Mouse (Mus musculus): Measurements from ENCODE around the gene Mfap3l. TPM values are rescaled to one million over a fixed set of nuclear protein-coding genes. Genes with fewer than 3 reads are reported as not detected.
"Not testable (repeated sequence)": the region's sequence is repeated elsewhere in the genome, so short reads cannot be mapped to it uniquely, and the experiment has no call there.

The Mfap3l gene
- polyA plus RNA-seq (2016; fragmentation: Nextera tagmentation; extraction: Ambion mirVana): 3.0 and 3.3 TPM in 2 replicates

DNA sequence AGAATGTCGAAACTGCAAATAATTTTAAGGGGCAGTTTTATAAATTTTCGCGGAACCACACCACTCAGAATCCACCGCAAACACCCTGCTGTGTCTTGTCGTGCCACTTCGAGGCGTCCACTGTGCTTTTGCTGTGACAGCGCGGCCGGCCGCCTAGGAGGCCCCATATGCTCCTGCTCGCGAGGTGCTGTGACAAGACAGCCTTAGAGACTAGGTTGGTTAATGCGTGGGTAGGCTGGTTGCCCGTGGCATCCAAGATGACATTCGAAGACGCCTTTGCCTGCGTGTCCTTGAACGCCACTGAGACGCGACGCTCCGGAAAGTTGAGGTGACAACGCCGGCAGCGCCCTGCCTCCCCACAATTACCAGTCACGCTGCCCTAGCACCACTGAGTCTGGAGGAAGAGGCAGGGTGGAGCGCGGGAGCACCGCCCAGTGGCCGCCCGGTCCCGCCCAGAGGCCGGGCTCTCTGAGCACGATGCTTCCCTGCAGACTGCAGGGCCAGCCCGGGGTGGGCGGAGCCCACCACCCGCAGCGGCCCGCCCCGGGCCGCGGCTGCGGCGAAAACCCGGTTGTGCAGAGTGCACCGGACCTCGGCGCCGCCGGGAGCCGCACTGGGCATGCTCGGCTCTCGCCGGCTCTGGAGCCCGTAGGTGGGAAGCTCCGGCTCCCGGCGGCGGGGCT is at the start of gene Mfap3l:
Gene Mfap3l (plus strand): TSS at position 578 of the 683 bp plus-strand sequence.
- H3K9me3 ChIP-seq: no peaks in the 10 kb centered on the region
- peak within 1 kb of the TSS; percentile 50; the same call in 1 of the 2 replicates for H3K27ac ChIP-seq
- H3K9ac ChIP-seq: peak within 1 kb of the TSS; percentile 66
- no peaks in the 10 kb centered on the region for H3K27me3 ChIP-seq (replicated peaks)
- H3K4me2 ChIP-seq (replicated peaks): peak within 1 kb of the TSS; percentile 97
- ATAC-seq (ENCODE audit: low FRiP score, low read depth): peak; percentile 97
- H3K4me3 ChIP-seq: peak within 1 kb of the TSS; percentile 65
- peaks cover 7% of the 10 kb centered on the region; the same call in 1 of the 2 replicates for H3K4me1 ChIP-seq
- under 1% methylated on average over 60 of the region's 60 CpGs for WGBS
- no peaks in the 10 kb centered on the region for H3K36me3 ChIP-seq

DNA sequence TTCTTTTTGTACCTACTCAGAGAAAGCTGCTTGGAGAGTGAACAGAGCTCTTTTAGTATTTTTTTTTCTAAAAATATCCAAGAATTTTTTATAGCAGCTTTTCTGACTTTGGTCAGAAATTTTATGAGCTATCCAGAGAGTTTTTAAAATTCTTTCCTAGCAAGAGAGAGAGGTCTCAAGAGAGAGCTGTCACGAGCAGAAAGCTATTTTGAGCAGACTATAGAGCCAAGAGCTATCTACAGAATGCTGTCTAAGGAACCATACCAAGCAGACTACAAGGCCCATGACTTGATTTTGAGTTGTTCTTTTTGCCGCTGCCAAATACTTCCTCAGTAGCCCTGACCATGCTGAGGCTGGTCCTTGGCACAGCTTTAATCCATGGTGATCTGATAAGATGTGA is 49.3 kb upstream of the Mfap3l start:
- WGBS: 81% methylated on average over 2 of the region's 2 CpGs
- Histone ChIP-seq H3K27me3 (replicated peaks) (no peaks in the 10 kb centered on the region), H3K4me2 (replicated peaks) (no peak overlapping the region), H3K27ac (no peak overlapping the region), H3K4me3 (no peak overlapping the region), H3K36me3 (no peaks in the 10 kb centered on the region), H3K4me1 (no peaks in the 10 kb centered on the region), H3K9me3 (no peaks in the 10 kb centered on the region), H3K9ac (no peak overlapping the region)
- no peak for ATAC-seq (ENCODE audit: low FRiP score, low read depth)

DNA sequence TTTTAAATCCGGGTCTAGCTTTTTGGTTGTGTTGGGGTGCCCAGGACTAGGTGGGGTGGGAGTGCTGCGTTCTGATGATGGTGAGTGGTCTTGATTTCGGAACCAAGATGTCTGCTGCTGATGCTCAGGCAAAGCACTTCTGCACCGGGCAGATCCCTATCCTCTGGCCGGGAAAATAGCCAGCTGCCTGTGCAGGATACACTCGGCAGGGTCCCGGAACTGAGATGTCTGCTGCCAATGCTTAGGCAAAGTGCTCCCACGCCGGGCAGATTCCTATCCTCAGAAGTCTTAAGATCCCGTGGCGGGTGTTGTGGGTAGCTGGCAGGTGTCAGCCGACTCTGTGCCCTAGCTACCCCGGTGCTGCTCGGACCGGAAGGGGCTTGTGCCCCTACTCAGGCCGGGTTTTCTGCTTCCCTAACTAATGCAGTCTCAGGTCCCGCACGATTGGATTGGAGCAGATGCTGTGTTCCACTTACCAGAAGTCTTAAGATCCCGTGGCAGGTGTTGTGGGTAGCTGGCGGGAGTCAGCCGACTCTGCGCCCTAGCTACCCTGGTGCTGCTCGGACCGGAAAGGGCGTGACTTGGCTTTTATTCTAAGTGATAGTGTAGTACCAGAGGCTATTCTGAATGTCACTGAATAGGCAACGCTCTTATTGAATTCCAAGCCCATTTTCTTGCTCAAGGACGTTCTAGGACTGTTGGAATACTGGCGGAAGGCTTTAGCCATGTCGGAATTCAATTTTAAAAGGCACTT is 41.1 kb upstream of the Mfap3l start:
- WGBS: 87% methylated on average over 29 of the region's 29 CpGs

DNA sequence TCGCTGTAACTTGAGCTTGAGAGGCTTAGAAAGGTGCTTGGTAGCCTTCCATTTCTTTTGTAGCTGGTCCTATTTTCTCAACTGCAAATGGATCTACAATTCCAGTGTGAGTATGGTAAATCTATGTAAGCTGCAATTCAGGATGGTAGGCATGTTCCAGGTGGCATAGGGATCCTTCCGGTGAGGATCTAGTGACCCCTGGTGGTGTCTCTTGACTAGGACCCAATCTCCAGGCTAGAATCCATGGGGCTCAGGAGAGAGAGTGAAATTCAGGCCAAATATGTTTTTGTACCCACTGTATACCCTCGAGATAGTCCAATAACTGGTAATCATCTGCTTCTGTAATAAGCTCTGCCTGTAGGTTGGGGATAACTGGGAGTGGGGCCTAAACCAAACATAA is 37.9 kb upstream of the Mfap3l start:
- ATAC-seq (ENCODE audit: low FRiP score, low read depth): no peak
- Histone ChIP-seq H3K9ac (no peak overlapping the region), H3K9me3 (no peaks in the 10 kb centered on the region), H3K4me3 (no peak overlapping the region), H3K4me1 (no peaks in the 10 kb centered on the region), H3K27ac (no peak overlapping the region), H3K4me2 (replicated peaks) (no peak overlapping the region), H3K27me3 (replicated peaks) (no peaks in the 10 kb centered on the region), H3K36me3 (no peaks in the 10 kb centered on the region)
- WGBS: 68% methylated on average over 3 of the region's 3 CpGs

More for the DNA sequence above, 41.1 kb upstream of the Mfap3l start:
- ATAC-seq (ENCODE audit: low FRiP score, low read depth); H3K27ac ChIP-seq; H3K36me3 ChIP-seq; H3K4me2 ChIP-seq (replicated peaks); H3K4me3 ChIP-seq; H3K27me3 ChIP-seq (replicated peaks); H3K4me1 ChIP-seq; H3K9ac ChIP-seq; H3K9me3 ChIP-seq: not testable (repeated sequence)

DNA sequence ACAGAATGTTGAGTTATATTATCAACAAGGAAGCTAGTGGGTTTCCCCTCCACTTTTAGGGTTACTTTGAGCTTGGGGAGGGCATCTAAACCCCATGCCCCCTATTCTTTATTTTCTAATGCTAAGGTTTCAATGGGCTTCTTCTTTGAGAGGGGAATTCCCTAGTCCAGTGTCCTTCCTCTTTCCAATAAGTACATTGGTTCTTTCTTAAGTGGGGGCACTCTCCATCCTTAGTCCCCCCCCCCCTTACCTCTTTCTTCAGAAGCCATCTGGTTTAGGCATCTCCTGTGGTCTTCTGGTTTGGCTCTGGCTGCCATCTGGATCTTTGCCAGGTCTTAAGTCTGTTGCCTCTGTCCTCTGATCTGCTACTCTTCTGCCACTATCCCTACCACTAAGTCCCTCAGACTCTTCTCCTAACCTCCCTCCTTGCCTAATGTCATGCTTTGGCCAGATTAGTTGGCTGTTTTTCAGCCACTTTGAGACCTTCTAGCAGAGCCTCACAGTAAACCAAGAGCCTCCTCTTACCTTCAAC is 21.0 kb upstream of the Mfap3l start:
- Histone ChIP-seq H3K4me2 (replicated peaks) (no peak overlapping the region), H3K27me3 (replicated peaks) (no peaks in the 10 kb centered on the region), H3K9me3 (no peaks in the 10 kb centered on the region), H3K4me3 (no peak overlapping the region), H3K36me3 (no peaks in the 10 kb centered on the region), H3K4me1 (no peaks in the 10 kb centered on the region), H3K27ac (no peak overlapping the region), H3K9ac (no peak overlapping the region)
- no peak for ATAC-seq (ENCODE audit: low FRiP score, low read depth)

DNA sequence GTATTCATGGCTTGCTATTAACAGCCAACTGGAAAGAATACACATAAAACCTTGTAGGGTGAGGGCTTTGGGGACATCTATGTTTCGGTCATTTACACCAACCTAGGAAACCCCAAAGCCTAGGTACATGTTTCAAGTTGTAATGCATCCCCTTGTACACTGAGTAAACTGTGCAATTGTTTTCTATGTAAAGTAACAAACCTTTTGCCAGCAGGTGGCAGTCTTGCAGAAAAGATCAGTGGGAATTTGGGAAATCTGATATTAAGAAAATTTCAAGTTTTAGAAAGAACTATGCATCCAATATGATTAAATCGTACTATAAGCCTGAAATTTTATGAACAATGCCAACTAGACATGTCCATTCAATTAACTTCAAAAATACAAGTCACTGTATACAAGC is 15.7 kb upstream of the Mfap3l start:
- Histone ChIP-seq H3K27me3 (replicated peaks) (no peaks in the 10 kb centered on the region), H3K4me2 (replicated peaks) (no peak overlapping the region), H3K4me3 (no peak overlapping the region), H3K9ac (no peak overlapping the region), H3K9me3 (no peaks in the 10 kb centered on the region), H3K27ac (no peak overlapping the region), H3K36me3 (no peaks in the 10 kb centered on the region), H3K4me1 (no peaks in the 10 kb centered on the region)
- whole genome bisulfite sequencing: 42% methylated on average over 2 of the region's 2 CpGs
- no peak for ATAC-seq (ENCODE audit: low FRiP score, low read depth)

DNA sequence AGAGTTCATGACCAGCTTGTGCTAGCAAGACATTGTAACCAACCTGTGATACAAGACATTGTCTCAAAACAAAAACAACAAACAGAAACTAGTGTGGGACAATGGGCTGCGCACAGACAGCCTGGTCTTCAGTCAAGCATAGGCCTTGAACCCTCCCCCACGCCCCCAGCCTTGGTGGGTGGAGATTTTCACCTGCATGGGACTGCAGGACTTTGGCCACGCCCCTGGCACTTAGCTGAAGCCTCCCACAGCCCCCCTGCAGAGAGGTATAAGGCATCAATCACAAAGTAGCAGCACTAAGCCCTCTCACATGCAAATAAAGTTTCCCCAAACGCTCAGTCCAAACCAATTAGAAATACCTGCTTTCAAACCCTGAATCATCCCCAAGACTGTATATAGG is 11.1 kb upstream of the Mfap3l start:
- no peaks in the 10 kb centered on the region for H3K36me3 ChIP-seq
- H3K27me3 ChIP-seq (replicated peaks): no peaks in the 10 kb centered on the region
- H3K27ac ChIP-seq: no peak overlapping the region
- no peaks in the 10 kb centered on the region for H3K9me3 ChIP-seq
- H3K4me3 ChIP-seq: no peak overlapping the region
- H3K9ac ChIP-seq: no peak overlapping the region
- no peaks in the 10 kb centered on the region for H3K4me1 ChIP-seq
- no peak overlapping the region for H3K4me2 ChIP-seq (replicated peaks)
- 69% methylated on average over 4 of the region's 4 CpGs for WGBS
- ATAC-seq (ENCODE audit: low FRiP score, low read depth): no peak

DNA sequence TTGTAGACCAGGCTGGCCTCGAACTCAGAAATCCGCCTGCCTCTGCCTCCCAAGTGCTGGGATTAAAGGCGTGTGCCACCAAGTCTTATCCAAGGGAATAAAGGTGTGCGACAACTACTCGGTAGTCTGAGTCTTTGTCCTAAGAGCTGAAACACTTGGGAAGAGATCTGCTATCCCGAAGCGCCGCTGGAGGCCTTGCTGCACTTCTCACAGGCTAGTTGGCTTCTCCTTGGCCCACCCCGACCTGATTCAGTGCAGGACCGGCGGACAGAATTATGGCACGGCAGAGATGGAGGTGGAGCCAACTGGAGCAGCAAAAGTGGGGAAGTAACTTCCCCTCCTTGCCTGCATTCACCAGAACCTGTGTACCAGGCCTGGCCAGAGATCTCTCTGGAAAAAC is 10.6 kb upstream of the Mfap3l start:
- Histone ChIP-seq H3K27me3 (replicated peaks) (no peaks in the 10 kb centered on the region), H3K4me3 (no peak overlapping the region), H3K27ac (no peak overlapping the region), H3K36me3 (no peaks in the 10 kb centered on the region), H3K4me2 (replicated peaks) (no peak overlapping the region), H3K4me1 (no peaks in the 10 kb centered on the region), H3K9ac (no peak overlapping the region), H3K9me3 (no peaks in the 10 kb centered on the region)
- ATAC-seq (ENCODE audit: low FRiP score, low read depth): no peak
- WGBS: 92% methylated on average over 12 of the region's 12 CpGs

DNA sequence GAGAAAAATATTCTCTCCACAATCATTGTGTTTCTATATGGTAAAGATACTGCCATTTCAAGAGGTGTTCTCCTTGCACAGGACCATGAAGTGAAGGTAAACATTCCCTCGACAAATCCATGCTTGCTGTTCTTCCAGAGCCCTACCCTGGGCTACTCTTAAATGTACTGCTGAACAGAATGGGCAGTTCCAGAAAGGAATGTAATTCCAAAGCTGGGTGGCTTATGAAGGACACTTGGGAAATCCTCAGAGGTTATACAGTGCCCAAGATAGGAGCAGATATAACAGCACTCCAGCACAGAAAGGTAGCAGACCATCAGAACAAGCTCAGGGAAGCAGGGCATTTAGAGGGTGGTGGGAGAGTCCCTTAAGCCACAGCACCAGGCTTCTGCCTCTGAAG is 9.2 kb upstream of the Mfap3l start:
- H3K36me3 ChIP-seq: no peaks in the 10 kb centered on the region
- H3K27me3 ChIP-seq (replicated peaks): no peaks in the 10 kb centered on the region
- H3K27ac ChIP-seq: no peak overlapping the region
- H3K4me1 ChIP-seq: no peaks in the 10 kb centered on the region
- no peak overlapping the region for H3K9ac ChIP-seq
- H3K9me3 ChIP-seq: no peaks in the 10 kb centered on the region
- no peak overlapping the region for H3K4me2 ChIP-seq (replicated peaks)
- WGBS: 81% methylated on average over 1 of the region's 1 CpGs
- H3K4me3 ChIP-seq: no peak overlapping the region
- ATAC-seq (ENCODE audit: low FRiP score, low read depth): no peak

DNA sequence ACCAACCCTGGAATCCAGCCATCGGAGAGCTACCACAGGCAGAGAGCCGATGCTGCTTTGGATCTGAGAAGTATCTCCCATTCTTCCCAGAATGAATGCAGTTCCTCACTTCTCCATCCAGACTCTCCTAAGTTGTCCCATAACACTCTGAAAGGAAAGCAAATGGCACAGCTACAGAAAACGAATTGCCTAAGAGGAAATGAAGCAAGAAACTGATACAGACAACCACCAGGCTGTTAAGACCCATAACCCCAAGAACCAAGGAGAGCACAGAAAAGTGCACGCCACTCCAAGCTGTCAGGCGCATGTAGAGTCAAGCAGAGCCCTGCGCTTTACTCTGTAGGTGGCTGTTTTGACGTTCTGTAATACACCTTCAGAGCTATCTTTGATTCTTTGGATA is 7.9 kb upstream of the Mfap3l start:
- no peak overlapping the region for H3K4me2 ChIP-seq (replicated peaks)
- no peaks in the 10 kb centered on the region for H3K4me1 ChIP-seq
- no peak overlapping the region for H3K27ac ChIP-seq
- H3K27me3 ChIP-seq (replicated peaks): no peaks in the 10 kb centered on the region
- no peak for ATAC-seq (ENCODE audit: low FRiP score, low read depth)
- WGBS: 86% methylated on average over 7 of the region's 7 CpGs
- no peaks in the 10 kb centered on the region for H3K9me3 ChIP-seq
- no peaks in the 10 kb centered on the region for H3K36me3 ChIP-seq
- H3K4me3 ChIP-seq: no peak overlapping the region
- H3K9ac ChIP-seq: no peak overlapping the region

DNA sequence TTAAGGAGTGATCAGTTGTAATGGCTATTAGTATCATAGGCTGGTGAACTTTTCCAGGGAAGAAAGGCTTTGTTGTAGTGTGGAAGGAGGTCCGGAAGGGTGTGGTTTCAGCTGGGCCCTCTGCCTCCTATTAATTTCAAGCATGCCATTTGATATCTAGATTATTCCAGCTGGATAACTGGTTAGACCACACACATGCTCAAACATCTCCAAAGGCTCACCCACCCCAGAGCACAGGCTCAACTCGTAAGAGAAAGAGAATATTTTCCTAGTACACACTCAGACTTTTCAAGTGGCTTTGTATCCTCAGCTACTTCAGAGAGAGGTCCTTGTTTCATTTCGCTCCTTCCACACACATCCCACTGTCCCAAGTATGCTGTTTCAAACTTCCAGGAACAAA is 4.7 kb upstream of the Mfap3l start:
- Histone ChIP-seq H3K4me3 (no peak overlapping the region), H3K36me3 (no peaks in the 10 kb centered on the region), H3K9ac (no peak overlapping the region), H3K27ac (no peak overlapping the region), H3K9me3 (no peaks in the 10 kb centered on the region), H3K4me2 (replicated peaks) (no peak overlapping the region), H3K27me3 (replicated peaks) (no peaks in the 10 kb centered on the region), H3K4me1 (peaks cover 4% of the 10 kb centered on the region; the same call in 1 of the 2 replicates)
- ATAC-seq (ENCODE audit: low FRiP score, low read depth): no peak
- 85% methylated on average over 3 of the region's 3 CpGs for WGBS

DNA sequence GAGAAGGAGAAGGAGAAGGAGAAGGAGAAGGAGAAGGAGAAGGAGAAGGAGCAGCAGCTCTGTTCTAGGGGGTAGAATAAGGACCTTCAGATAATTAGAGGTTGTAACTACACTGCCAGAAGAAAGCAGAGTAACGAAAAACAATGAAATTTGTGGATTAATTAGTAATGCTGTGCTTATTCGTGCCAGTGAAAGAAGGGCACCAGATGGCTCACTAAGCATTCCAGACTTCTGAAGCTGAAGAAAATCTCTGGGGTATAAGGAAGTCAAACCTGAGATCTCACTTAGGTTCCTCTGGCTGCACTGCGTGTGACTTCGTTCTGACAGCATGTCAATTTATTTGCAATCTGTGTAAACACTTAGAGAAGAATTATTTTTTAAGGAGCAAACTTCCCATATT is 3.6 kb upstream of the Mfap3l start:
- WGBS: 76% methylated on average over 4 of the region's 4 CpGs
- ATAC-seq (ENCODE audit: low FRiP score, low read depth): no peak

More for the DNA sequence above, 3.6 kb upstream of the Mfap3l start:
- Histone ChIP-seq H3K9me3 (no peaks in the 10 kb centered on the region), H3K27ac (no peak overlapping the region), H3K4me3 (no peak overlapping the region), H3K4me2 (replicated peaks) (no peak overlapping the region), H3K9ac (no peak overlapping the region), H3K36me3 (no peaks in the 10 kb centered on the region), H3K27me3 (replicated peaks) (no peaks in the 10 kb centered on the region), H3K4me1 (peaks cover 7% of the 10 kb centered on the region; the same call in 1 of the 2 replicates)

Data from neural tube, embryonic 12.5 days (tissue).